Mouse (Mus musculus): ENCODE data around the gene Hnrnpf.

DNA sequence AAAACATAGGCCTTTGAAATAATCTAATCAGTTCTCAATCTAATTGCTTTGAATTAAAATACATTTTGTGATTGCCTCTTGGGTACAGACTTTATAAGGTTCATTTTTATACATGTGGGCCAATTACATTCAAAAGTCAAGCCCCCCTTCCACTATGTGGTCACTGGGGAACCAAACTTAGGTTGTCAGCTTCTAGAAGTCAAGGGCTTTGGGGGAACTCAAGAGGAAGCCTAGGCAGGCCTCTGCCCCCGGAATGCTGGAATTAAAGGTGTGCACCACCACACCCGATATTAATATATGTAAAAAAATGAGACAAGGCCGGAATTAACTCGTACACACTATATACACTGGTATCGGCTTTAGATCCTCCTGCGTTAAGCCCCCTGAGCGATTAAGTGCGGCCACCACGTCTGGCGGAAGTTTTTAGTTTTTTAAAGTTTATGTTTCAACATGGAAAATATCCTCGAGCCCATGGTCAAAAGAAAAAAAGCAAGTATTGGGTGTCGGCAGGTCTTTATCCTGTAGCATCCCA, 16.1 kb downstream of the Hnrnpf start:
- TF ChIP-seq CTCF (IDR thresholded peaks at IDR 0.05; ENCODE audit: low read depth) (no peak), EP300 (IDR thresholded peaks at IDR 0.05; ENCODE audit: low read depth) (no peak)

Data from liver, postnatal 0 days (tissue).